Mouse (Mus musculus): Measurements from ENCODE around the gene Qpct.

Qpct gene

GRCm38 (mm10) chr17:79051606-79052005 lies at the start of gene Qpct:
Gene Qpct (plus strand): TSS chr17:79051906.
- DNase-seq (ENCODE audit: low spot score): no peak

GRCm38 (mm10) chr17:79013625-79014024 lies 38.1 kb upstream of the Qpct start:
- DNase-seq (ENCODE audit: low spot score): no peak

GRCm38 (mm10) chr17:79014911-79015685 lies 36.6 kb upstream of the Qpct start:
- DNase-seq (ENCODE audit: low spot score): no peak

DNA sequence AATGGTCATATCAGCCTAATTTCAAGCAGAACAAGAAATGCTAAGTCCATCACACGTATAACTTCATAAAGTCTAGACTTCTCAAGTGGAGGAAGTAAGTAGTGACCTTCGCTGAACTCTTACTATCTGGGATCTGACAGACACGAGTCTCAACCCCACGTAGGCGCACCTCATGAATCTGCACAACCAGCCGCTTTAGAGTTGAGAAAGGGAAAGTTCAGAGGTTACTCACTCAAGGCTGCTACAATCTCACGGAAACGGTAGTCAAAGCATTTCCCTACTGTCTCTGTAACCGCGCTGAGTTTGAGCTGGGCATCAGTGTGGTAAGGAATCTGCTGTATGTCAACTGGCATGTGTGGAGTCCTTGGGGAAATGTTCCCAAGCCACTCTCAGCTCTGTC lies 35.9 kb upstream of the Qpct start:
- DNase-seq (ENCODE audit: low spot score): no peak

DNA sequence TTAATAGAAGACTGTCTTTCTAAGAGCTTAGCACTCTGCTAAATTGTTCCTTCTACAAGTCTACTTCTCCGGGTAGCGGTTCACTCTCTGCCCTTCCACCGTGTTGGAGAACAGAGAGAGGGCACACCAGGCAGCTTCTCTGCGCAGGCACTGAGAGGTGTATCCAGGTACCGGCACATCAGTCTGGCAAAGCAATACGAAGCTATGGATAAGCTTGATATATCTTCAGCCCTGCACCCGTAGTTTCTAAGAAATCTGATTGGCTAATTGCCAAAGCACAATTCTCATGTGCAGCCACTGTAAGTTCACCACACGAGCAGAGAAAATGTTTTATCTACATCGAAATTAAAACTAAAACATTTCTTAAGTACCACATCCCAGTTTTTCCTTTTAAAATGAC lies 33.3 kb upstream of the Qpct start:
- no peak for DNase-seq (ENCODE audit: low spot score)

GRCm38 (mm10) chr17:79019726-79020207 lies 31.9 kb upstream of the Qpct start:
- DNase-seq (ENCODE audit: low spot score): no peak

- DNase-seq (ENCODE audit: low spot score): peak; percentile 83
Observed at GRCm38 (mm10) chr17:79020208-79020983, 31.3 kb upstream of the Qpct start, which contains the start of gene Prkd3. Gene Prkd3 (minus strand): TSS chr17:79020816.

DNA sequence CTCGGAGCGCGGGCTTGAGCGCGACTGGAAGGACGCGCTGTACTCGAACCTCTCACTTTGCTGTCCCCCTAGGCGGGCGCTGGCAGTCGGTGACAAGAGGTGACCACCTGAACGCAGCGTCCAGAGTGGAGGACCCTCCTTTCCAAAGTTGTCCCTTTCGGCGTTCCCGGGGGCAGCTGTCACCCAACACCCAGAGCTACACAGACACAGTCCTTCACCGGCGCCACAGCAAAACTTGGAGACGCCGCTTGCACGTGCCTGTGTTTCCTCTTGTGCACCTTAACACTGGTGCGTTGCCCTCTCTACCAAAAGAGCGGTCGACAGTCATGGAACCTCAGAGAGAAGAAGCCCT lies 30.7 kb upstream of the Qpct start:
- no peak for DNase-seq (ENCODE audit: low spot score)

DNA sequence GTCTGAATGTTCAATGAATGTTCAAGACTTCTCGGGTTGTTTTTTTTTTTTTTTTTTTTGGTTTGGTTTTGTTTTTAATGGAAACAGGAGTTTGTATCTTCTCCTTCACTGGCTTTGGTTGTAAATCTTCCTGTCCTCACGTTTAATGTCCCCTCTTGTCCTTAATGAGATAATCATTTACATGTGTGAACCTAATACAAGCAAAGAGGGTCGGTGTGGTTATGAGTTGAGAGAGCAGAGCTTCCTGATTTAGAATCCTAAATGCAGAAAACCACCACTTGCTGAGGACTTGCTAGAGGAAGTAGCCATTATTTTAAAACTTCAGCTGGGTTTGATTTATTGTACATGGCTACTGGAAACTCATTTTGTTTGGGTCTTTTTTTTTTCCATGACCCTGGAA lies 29.0 kb upstream of the Qpct start:
- DNase-seq (ENCODE audit: low spot score): no peak

DNA sequence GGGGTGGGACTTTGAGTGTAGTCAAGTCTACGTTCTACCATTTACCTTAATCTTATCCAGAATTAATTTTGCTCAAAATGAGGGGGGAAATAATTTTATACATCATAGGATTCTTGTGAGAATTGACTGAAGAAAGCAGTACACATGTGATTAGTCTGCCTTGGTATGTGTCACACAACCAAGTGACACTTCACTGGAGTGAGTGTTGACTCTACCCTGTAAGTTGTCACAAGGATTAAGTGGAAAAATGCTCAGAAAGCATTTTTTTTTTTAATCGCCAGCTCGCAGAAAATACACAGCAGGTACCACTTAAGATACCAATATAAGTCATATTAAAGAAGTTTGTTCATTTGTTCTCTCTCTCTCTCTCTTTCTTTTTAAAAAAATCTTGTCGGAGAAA lies 27.2 kb upstream of the Qpct start:
- DNase-seq (ENCODE audit: low spot score): no peak

GRCm38 (mm10) chr17:79029226-79029625 lies 22.5 kb upstream of the Qpct start:
- no peak for DNase-seq (ENCODE audit: low spot score)

DNA sequence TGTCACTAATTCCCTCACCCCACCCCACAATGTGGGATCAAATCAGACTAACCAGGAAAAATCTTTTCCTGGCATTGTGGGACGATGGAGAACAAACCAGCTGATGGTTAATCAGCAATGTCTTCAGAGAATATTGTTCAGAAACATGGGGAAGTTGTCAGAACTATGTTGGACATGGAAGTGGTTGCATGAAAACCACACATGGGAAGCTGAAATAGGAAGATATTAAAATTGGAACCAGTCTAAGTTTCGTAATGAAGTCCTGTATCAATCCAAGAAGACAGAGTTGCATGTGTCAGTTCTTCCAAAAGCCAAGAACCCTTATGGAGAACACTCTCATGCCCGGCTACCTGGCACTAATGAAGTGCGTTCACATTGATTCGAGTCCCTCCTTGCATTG lies 20.1 kb upstream of the Qpct start:
- no peak for DNase-seq (ENCODE audit: low spot score)

DNA sequence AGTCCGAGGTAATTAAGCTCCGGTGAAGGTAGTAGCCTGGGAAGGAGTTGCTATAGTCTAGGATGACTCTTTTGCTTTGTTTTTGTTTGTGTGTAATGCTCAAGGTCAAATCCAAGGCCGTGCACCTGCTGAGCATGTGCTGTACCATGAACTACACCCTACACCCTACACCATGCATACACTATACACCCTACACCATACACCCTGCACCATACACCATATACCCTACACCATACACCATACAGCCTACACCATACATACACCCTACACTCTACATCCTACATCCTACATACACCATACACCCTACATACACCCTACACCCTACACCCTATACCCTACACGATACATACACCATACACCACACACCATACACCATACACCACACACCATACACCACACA lies 18.9 kb upstream of the Qpct start:
- DNase-seq (ENCODE audit: low spot score): no peak

- no peak for DNase-seq (ENCODE audit: low spot score)
Observed at GRCm38 (mm10) chr17:79039660-79040059, 12.0 kb upstream of the Qpct start.

DNA sequence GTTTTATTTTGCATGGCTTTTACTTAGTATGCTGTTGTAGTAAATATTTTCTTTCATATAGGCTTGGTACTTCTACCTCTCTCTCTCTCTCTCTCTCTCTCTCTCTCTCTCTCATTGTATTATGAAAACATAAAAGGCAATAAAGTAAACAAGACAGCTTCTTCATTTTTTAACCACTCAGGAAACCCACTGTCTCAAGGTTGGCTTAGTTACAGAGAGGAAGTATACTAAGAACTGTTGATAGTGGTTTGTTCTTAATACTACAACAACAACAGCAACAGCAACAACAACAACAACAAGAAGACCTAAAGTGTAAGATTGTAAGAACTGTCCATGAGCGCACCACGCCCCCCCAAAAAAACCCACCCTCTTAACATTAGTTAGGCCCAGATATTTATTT lies 8.0 kb upstream of the Qpct start:
- DNase-seq (ENCODE audit: low spot score): no peak

DNA sequence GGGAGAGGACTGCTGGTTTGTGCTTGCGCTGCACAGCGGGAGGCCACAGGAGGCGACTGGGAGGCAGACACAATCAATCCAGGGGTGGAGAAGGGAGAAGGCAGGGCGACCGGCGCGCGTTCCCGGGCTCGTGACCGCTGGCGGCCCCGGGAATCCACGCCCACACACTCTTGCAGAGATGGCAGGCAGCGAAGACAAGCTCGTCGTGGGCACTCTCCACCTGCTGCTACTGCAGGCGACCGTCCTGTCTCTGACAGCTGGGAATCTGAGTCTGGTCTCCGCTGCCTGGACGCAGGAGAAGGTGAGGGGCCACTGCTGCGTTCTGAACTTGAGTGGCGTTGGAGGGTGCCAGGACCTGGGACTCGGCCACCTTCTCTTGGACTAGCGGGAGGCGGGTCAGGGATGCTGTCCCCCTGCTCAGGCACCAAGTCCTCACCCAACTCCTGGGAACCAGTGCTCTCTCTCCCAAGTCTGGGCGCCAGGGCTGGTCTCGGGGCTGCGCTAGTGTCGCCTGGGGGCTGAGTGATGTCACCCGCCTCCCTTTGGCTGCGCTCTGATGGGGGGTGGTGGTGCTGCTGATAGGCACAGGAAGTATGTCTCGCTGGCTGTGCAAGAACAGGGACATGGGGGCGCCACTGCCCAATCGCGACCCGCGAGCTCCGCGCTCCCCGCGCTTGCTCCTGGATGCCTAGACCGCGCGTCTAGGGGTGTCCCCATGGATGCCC lies 544 bp downstream of the Qpct start:
- DNase-seq (ENCODE audit: low spot score): peak; percentile 87

DNA sequence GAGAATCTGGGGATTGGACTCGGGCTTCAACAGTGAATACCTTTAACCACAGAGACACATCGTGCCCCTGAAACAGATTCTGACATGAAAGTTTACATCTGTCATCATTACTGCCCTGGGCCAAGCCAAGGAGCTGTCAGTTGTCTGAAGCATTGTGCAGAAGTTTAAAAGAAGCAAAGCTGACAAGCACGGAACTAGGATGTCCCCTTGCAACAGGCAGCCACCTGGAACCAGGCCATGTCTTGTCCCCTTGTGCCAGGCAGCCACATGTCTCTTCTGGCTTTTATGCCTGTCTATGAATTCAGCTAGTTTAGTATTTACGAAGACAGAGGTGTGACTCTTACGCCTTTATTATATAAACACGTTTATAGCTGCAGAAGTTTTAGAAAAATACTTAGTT lies 6.6 kb downstream of the Qpct start:
- peak; percentile 52 for DNase-seq (ENCODE audit: low spot score)

GRCm38 (mm10) chr17:79060221-79060620 lies 8.5 kb downstream of the Qpct start:
- DNase-seq (ENCODE audit: low spot score): no peak

- no peak for DNase-seq (ENCODE audit: low spot score)
Observed at GRCm38 (mm10) chr17:79064250-79064649, 12.5 kb downstream of the Qpct start.

DNA sequence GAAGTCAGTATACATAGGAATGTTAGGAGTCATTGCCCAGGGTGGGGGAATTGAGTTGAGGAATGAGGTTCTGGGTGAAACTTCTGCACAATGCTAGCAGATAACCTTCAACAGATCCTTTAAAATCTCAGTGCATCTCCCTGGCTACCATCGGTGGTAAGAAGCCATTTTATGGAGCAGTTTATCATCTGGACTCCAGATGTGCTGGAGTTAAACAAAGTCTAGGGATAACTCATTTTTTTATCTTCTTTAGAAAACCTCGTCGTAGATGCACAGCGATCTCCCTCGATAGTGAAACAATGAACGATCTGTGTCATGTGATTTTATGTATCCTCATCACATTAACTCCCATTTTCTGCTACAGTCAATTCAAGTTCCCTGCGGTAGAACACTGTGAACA lies 16.9 kb downstream of the Qpct start:
- no peak for DNase-seq (ENCODE audit: low spot score)

DNA sequence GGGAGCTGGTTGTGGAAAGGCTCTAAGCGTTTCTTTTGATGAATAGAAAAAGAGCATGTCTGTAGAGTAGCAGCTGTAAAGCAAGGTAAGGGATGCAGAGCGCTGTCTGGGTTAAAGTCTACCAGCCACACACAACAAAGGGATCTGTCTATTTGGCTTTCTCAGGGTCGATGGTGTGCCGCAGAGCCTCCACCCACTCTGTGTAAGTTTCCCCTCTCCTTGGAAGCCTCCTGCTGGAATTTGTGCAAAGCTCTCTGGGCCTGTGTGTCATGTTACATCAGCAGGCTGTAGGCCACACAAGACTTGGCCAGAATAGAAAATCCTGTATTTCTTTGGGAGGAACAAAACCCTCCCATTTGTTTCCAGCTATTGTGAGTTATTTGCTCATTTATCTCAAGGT lies 17.3 kb downstream of the Qpct start:
- DNase-seq (ENCODE audit: low spot score): no peak

- DNase-seq (ENCODE audit: low spot score): no peak
Observed at GRCm38 (mm10) chr17:79069766-79070480, 18.2 kb downstream of the Qpct start.

Data from testis, postnatal 10 days (tissue).